Mouse (Mus musculus): ENCODE measurements around the gene Slc46a3.

GRCm38 (mm10) chr5:147902008-147902757, 7.6 kb upstream of the Slc46a3 start:
- TF ChIP-seq CTCF (IDR thresholded peaks at IDR 0.05; ENCODE audit: borderline replicate concordance, extremely low read depth, insufficient read depth, insufficient read length) (no peak), POLR2A (IDR thresholded peaks at IDR 0.05; ENCODE audit: borderline replicate concordance, extremely low read depth, insufficient read depth, insufficient read length, poor library complexity, severe bottlenecking) (no peak)

Data from brain, embryonic 14.5 days (tissue).